Mouse (Mus musculus) kidney, adult 2 months (tissue): Measurements from ENCODE around the gene Gm6408. TPM values are rescaled to one million over a fixed set of nuclear protein-coding genes. Genes with fewer than 3 reads are reported as not detected.

ENCODE experiments used
- DNase-seq: peaks from one replicate; pipeline ENCODE4 v3.0.0; 2021
- H3K27ac ChIP-seq: fragments of 200-500 bp; 2 replicates; pipeline ENCODE4 v1.5.1; 2012; ENCODE audit warnings: low read depth, low read length, control low read depth, inconsistent platforms; ENCODE audit not compliant: insufficient read depth
- H3K27me3 ChIP-seq: fragments of 200-500 bp; replicated peaks from 2 replicates; pipeline ENCODE4 v1.6.1; 2012; ENCODE audit warnings: mild to moderate bottlenecking, moderate library complexity, low read length, inconsistent platforms; ENCODE audit not compliant: control insufficient read depth, insufficient read depth
- H3K36me3 ChIP-seq: fragments of 200-500 bp; 2 replicates; pipeline ENCODE4 v1.6.1; 2012; ENCODE audit warnings: mild to moderate bottlenecking, moderate library complexity, low read length, inconsistent platforms; ENCODE audit not compliant: control insufficient read depth, insufficient read depth
- H3K4me1 ChIP-seq: fragments of 200-500 bp; 2 replicates; pipeline ENCODE4 v1.6.1; 2011; ENCODE audit warnings: low read length; ENCODE audit not compliant: control insufficient read depth, insufficient read depth
- H3K4me3 ChIP-seq: fragments of 200-500 bp; 2 replicates; pipeline ENCODE4 v1.5.1; 2011; ENCODE audit warnings: mild to moderate bottlenecking, low read depth, low read length, control low read depth; ENCODE audit not compliant: insufficient read depth
- CTCF ChIP-seq: fragments of 200-500 bp; conservative IDR thresholded peaks from 2 replicates; pipeline ENCODE4 v1.5.1; 2011; ENCODE audit warnings: low read depth, mild to moderate bottlenecking, control low read depth, low read length, moderate library complexity, mixed read lengths; ENCODE audit not compliant: insufficient read depth, insufficient read length
- POLR2A ChIP-seq: fragments of 200-500 bp; IDR thresholded peaks from one replicate; pipeline ENCODE4 v1.6.1; 2011; ENCODE audit warnings: low read depth, low read length, control low read depth
- WGBS: fragments of 180-500 bp; shearing (Covaris S2); methylation state at CpG from one replicate; pipeline ENCODE4 v1.1.7; 2018; 5-methylcytosine and 5-hydroxymethylcytosine counted together
- polyA plus RNA-seq: library from polyadenylated mRNA; depleted of rRNA; stranded (reverse); fragments of >200 nt; gene quantifications from 2 replicates; pipeline ENCODE4 v1.2.3, GENCODE M21; 2012

The Gm6408 gene
- polyA plus RNA-seq, 1 experiment: not detected

DNA sequence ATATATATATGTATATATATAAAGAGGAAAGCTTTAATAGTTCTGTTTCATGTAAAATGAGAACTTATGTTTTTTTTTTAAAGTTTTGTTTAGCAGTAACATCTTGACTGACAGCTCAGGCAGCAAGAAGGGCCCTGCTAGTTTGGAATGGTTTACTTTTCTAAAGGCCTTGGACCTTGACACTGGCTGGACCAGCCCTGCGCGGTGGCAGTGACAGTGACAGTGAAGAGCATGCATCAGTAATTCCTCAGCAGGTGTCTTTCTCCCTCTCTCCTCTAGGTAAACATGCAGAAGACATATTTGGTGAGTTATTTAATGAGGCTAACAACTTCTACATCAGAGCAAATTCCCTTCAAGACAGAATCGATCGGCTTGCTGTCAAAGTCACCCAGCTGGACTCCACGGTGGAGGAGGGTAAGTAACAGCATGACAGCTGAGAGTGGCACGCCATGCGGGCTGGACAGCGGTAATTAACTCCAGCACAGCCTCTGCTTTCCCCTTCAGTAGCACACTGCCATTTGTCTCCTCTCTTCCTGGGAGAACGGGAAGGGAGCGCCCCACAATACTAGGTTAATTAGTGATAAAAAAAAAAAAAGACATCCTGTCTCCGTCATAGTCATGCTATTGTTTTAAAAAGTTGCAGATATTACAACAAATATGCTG lies 30.0 kb upstream of the Gm6408 start:
- peak; percentile 33 for DNase-seq
- WGBS: 33% methylated on average over 11 of the region's 11 CpGs
- TF ChIP-seq POLR2A (no peak), CTCF (no peak)

DNA sequence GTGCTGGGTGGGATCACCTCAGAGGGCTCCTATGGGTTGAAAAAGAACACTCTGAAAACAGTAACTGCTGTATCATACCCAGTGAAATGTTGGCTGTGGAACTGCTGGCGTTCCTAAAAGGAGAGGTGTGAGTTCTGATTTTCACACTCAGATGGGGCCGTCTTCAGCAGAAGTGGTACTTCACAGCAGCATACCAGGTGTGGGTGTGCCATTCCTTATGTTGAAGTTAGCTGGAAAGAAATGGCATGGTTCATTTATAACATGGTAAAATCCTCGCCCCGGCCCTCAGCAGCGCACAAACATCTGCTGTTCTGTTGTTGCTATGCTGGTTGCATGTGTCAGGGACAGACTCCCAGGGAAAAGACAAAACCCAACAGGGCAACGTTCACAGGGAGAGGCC lies 28.2 kb upstream of the Gm6408 start:
- TF ChIP-seq POLR2A (no peak), CTCF (no peak)
- no peak overlapping the region for H3K27ac ChIP-seq
- 88% methylated on average over 6 of the region's 6 CpGs for WGBS

More for the DNA sequence above, 30.0 kb upstream of the Gm6408 start:
- H3K4me3 ChIP-seq: no peak overlapping the region
- H3K4me1 ChIP-seq: no peaks in the 10 kb centered on the region
- H3K36me3 ChIP-seq: no peaks in the 10 kb centered on the region
- no peaks in the 10 kb centered on the region for H3K27me3 ChIP-seq
- H3K27ac ChIP-seq: no peak overlapping the region; the same call in 1 of the 2 replicates

DNA sequence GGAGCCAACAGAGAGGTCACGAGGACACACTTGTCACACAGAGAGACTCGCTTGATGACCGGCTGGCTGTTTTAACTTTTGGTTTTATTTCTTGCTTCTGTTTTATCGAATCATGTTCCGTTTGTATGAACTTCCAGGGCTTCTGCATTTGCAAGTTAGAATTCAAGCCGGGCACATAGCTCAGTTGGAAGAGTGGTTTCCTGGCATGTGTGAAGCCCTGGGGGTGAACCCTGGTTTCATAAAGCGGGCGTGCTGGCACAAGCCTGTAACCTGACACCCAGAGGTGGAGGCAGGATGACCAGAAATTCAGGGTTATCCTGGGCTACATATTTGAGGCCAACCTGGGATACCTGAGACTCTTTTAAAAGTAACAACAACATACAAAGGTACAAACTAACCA lies 20.2 kb upstream of the Gm6408 start:
- Histone ChIP-seq H3K4me3 (no peak overlapping the region), H3K4me1 (no peaks in the 10 kb centered on the region), H3K36me3 (no peaks in the 10 kb centered on the region), H3K27me3 (no peaks in the 10 kb centered on the region), H3K27ac (peak overlapping the region; percentile 63)
- TF ChIP-seq CTCF (no peak), POLR2A (no peak)
- peak; percentile 75 for DNase-seq
- WGBS: 33% methylated on average over 8 of the region's 8 CpGs

More for the DNA sequence above, 28.2 kb upstream of the Gm6408 start:
- DNase-seq: no peak
- H3K27me3 ChIP-seq: no peaks in the 10 kb centered on the region
- no peak overlapping the region for H3K4me3 ChIP-seq
- H3K36me3 ChIP-seq: no peaks in the 10 kb centered on the region
- no peaks in the 10 kb centered on the region for H3K4me1 ChIP-seq

DNA sequence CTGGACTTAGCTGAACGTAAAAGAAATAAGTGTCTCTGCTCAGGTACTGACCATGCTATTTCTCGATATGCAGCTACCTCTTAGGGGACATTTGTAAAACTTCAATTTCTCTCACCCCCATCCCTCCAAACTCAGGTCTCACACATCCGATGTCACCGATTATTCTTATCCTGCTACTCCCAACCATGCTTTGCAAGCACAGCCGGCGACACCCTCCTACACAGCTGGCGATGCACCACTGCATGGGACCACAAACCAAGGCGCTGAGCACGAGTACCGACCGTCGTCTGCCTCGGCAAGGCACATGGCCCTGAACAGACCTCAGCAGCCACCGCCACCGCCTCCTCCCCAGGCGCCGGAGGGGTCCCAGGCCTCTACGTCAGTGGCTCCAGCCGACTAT lies 15.1 kb upstream of the Gm6408 start:
- H3K4me3 ChIP-seq: no peak overlapping the region
- no peaks in the 10 kb centered on the region for H3K27me3 ChIP-seq
- no peak overlapping the region for H3K27ac ChIP-seq
- 85% methylated on average over 19 of the region's 19 CpGs for WGBS
- no peaks in the 10 kb centered on the region for H3K4me1 ChIP-seq
- TF ChIP-seq POLR2A (no peak), CTCF (no peak)
- no peak for DNase-seq
- no peaks in the 10 kb centered on the region for H3K36me3 ChIP-seq

DNA sequence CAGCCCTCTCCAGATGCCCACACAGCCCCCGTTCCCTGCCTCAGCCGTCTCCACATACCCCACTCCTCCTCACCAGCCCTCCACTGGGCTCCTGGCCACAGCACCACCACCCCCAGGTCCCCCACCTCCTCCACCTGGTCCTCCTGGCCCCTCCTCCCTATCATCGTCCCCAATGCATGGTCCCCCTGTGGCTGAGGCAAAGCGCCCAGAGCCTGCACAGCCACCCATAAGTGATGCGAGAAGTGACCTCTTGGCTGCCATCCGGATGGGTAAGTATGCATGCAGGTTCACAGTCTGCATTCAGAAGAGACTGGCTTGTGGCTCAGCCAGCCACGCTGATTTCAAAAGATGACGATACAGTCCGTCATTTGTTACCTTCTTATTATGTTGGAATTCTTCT lies 13.5 kb upstream of the Gm6408 start:
- H3K36me3 ChIP-seq: no peaks in the 10 kb centered on the region
- no peaks in the 10 kb centered on the region for H3K27me3 ChIP-seq
- no peak overlapping the region for H3K4me3 ChIP-seq
- TF ChIP-seq POLR2A (no peak), CTCF (no peak)
- H3K27ac ChIP-seq: no peak overlapping the region
- WGBS: 81% methylated on average over 9 of the region's 9 CpGs
- DNase-seq: no peak
- H3K4me1 ChIP-seq: no peaks in the 10 kb centered on the region

DNA sequence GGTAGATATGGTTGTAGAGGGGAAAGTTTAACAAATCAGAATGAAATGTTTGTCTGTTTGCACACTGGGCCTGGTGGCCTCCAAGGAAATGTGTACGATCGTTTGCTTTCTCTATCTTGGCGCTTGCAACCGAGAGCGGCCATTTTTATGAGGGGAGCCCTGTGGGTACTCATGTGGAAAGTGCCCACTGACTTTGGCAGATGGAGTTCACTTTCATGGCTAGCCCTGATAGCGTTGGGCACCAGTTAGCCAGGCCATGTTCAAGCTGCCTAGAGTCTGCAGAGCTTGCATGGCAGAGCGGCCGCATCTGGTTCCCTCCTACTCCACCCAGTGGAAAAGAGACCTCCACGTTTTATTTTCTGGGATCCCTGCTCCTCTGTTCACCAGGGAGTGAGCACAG lies 10.9 kb upstream of the Gm6408 start:
- no peak for DNase-seq
- Histone ChIP-seq H3K4me1 (no peaks in the 10 kb centered on the region), H3K4me3 (no peak overlapping the region), H3K36me3 (no peaks in the 10 kb centered on the region), H3K27me3 (no peaks in the 10 kb centered on the region), H3K27ac (peak overlapping the region; percentile 12; the same call in 1 of the 2 replicates)
- WGBS: 74% methylated on average over 9 of the region's 9 CpGs
- TF ChIP-seq CTCF (no peak), POLR2A (no peak)

DNA sequence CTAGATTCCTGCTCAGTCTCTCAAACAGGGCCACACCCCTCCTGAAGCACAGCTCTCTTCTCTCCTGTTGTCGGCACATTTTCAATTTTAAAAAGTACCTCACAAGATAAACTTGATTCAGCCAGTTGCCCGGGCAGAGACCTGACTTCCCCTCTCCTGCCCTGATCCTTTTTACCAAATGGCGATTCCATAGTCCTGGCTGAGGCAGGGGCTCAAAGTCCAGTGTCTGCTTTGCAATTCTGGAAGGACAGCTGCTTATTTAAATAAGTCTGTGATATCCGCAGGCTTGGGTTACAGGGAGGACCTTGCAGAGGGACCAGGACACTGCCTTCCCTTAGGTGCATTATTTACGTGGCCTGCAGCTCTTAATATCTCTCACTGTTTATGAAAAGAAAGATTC lies 10.5 kb upstream of the Gm6408 start:
- DNase-seq: peak; percentile 47
- H3K27ac ChIP-seq: no peak overlapping the region
- no peaks in the 10 kb centered on the region for H3K36me3 ChIP-seq
- H3K4me3 ChIP-seq: no peak overlapping the region
- 58% methylated on average over 5 of the region's 5 CpGs for WGBS
- TF ChIP-seq POLR2A (no peak), CTCF (no peak)
- H3K4me1 ChIP-seq: no peaks in the 10 kb centered on the region
- H3K27me3 ChIP-seq: no peaks in the 10 kb centered on the region
